Mouse (Mus musculus): ENCODE measurements at regions not wholly inside any gene's neighbourhood (a gene's known extent, or its start where the extent isn't known, plus 50 kb on each side); places are given as distances from the start of the nearest gene placed in this dataset.

DNA sequence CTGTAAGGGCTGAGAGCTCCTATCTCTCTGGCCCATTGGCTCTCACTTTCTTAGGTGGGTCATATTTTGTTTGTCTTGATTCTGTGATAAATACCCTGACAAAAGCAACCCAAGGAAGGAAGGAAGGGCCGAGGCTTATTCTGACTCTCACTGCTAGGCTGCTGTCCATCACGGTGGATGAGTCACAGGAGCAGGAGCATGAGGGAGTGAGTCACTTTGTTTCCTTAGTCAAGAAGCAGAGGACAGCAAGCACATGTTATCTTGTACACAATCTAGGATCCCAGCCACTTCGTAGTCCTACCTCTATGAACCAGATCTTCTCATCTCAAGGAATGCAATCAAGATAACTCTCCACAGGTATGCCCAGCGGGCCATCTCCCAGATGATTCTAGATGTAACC lies 69.9 kb downstream of the Atp6v1g3 start:
- 83% methylated on average over 4 of the region's 4 CpGs for WGBS

DNA sequence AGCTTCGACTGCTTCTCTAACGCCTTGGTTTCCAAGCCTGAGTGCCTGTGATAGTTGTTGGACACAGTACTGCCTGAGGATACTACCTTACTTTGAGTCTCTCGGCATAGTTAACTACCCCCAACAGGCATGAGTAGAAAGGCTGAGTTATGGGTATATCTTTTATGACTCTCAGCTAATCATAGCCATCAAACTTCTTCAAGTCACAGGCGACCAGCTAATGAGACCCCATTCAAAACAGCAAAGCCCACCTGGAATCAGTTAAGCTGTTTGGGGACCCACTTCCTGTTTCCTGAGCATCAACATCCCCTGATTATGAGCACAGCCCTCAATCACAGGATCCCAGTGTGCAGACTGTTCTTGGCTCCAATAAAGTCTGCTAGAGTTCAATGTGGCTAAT lies 71.4 kb downstream of the Atp6v1g3 start:
- Histone ChIP-seq H3K9ac (replicated peaks; ENCODE audit: low read length) (no peak overlapping the region), H3K27ac (replicated peaks; ENCODE audit: low read depth, low read length) (no peak overlapping the region), H3K4me2 (ENCODE audit: low read depth, low read length) (no peak overlapping the region), H3K9me3 (replicated peaks; ENCODE audit: control insufficient read depth, low read length) (no peaks in the 10 kb centered on the region), H3K27me3 (ENCODE audit: control insufficient read depth, insufficient read depth, low read length) (no peaks in the 10 kb centered on the region), H3K36me3 (replicated peaks; ENCODE audit: control insufficient read depth, insufficient read depth, low read depth, low read length) (no peaks in the 10 kb centered on the region), H3K4me3 (ENCODE audit: low read depth, low read length) (no peak overlapping the region), H3K4me1 (ENCODE audit: control insufficient read depth, insufficient read depth, low read length) (no peaks in the 10 kb centered on the region)
- DNase-seq (ENCODE audit: low spot score) (peak; percentile 66), ATAC-seq (replicated peaks; ENCODE audit: insufficient number of reproducible peaks, low FRiP score, low TSS enrichment, low read depth) (no peak)
- 64% methylated on average over 4 of the region's 4 CpGs for WGBS

More for the DNA sequence above, 69.9 kb downstream of the Atp6v1g3 start:
- H3K4me1 ChIP-seq (ENCODE audit: control insufficient read depth, insufficient read depth, low read length), result no peaks in the 10 kb centered on the region
- no peak for DNase-seq (ENCODE audit: low spot score)
- H3K36me3 ChIP-seq (replicated peaks; ENCODE audit: control insufficient read depth, insufficient read depth, low read depth, low read length), result no peaks in the 10 kb centered on the region
- H3K27ac ChIP-seq (replicated peaks; ENCODE audit: low read depth, low read length), result no peak overlapping the region
- no peaks in the 10 kb centered on the region for H3K27me3 ChIP-seq (ENCODE audit: control insufficient read depth, insufficient read depth, low read length)
- H3K4me2 ChIP-seq (ENCODE audit: low read depth, low read length), result no peak overlapping the region
- H3K4me3 ChIP-seq (ENCODE audit: low read depth, low read length), result no peak overlapping the region
- ATAC-seq (replicated peaks; ENCODE audit: insufficient number of reproducible peaks, low FRiP score, low TSS enrichment, low read depth), result no peak
- no peaks in the 10 kb centered on the region for H3K9me3 ChIP-seq (replicated peaks; ENCODE audit: control insufficient read depth, low read length)
- H3K9ac ChIP-seq (replicated peaks; ENCODE audit: low read length), result no peak overlapping the region

DNA sequence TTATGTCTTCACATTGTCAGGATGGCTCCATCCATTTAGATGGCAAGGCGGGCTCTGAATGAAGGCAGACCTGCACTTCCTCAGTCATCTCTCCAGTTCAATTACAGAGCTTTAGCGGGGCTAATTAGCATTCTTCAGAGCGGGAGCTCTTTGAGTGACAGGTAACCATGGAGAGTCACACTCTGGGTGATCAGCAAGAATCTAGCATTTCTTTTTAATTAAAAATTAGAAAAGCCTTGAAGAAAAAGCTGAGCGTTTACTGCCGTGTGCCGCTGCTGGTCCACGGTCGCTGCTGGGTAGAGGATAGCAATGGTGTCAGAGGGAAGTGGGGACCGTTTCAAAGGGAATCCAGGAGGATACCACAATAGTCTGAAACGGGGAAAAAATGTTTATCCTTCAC lies 72.5 kb downstream of the Atp6v1g3 start:
- H3K27ac ChIP-seq (replicated peaks; ENCODE audit: low read depth, low read length), result no peak overlapping the region
- H3K9ac ChIP-seq (replicated peaks; ENCODE audit: low read length), result no peak overlapping the region
- no peaks in the 10 kb centered on the region for H3K27me3 ChIP-seq (ENCODE audit: control insufficient read depth, insufficient read depth, low read length)
- WGBS, result 28% methylated on average over 10 of the region's 10 CpGs
- H3K4me2 ChIP-seq (ENCODE audit: low read depth, low read length), result no peak overlapping the region; the same call in 1 of the 2 replicates
- H3K4me3 ChIP-seq (ENCODE audit: low read depth, low read length), result no peak overlapping the region
- no peaks in the 10 kb centered on the region for H3K4me1 ChIP-seq (ENCODE audit: control insufficient read depth, insufficient read depth, low read length)
- no peaks in the 10 kb centered on the region for H3K36me3 ChIP-seq (replicated peaks; ENCODE audit: control insufficient read depth, insufficient read depth, low read depth, low read length)
- ATAC-seq (replicated peaks; ENCODE audit: insufficient number of reproducible peaks, low FRiP score, low TSS enrichment, low read depth) (peak; percentile 44; the same call in 1 of the 2 replicates), DNase-seq (ENCODE audit: low spot score) (peak; percentile 21)
- H3K9me3 ChIP-seq (replicated peaks; ENCODE audit: control insufficient read depth, low read length), result no peaks in the 10 kb centered on the region

DNA sequence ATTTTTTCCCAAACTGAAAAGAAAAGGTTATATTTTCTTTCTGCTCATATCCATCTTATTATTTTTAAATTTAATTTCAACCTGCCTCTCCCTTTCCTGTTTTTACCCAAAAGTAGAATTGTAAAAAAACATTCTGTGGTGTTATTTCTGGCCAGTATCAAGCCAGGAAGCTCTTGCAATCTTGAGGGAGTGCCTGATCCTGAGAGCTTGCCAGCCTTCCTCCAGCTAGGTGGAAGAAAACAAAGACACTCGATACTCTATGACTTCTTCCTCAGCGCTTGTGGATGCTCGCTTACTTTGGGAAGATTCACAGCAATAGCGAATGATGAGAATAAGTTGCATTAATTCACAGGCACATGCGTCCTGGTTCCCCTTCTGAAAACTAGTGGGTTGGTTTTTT lies 73.4 kb downstream of the Atp6v1g3 start:
- DNase-seq (ENCODE audit: low spot score) (no peak), ATAC-seq (replicated peaks; ENCODE audit: insufficient number of reproducible peaks, low FRiP score, low TSS enrichment, low read depth) (no peak)
- Histone ChIP-seq H3K4me2 (ENCODE audit: low read depth, low read length) (no peak overlapping the region), H3K4me3 (ENCODE audit: low read depth, low read length) (no peak overlapping the region), H3K4me1 (ENCODE audit: control insufficient read depth, insufficient read depth, low read length) (no peaks in the 10 kb centered on the region), H3K9ac (replicated peaks; ENCODE audit: low read length) (no peak overlapping the region), H3K9me3 (replicated peaks; ENCODE audit: control insufficient read depth, low read length) (no peaks in the 10 kb centered on the region), H3K36me3 (replicated peaks; ENCODE audit: control insufficient read depth, insufficient read depth, low read depth, low read length) (no peaks in the 10 kb centered on the region), H3K27me3 (ENCODE audit: control insufficient read depth, insufficient read depth, low read length) (no peaks in the 10 kb centered on the region), H3K27ac (replicated peaks; ENCODE audit: low read depth, low read length) (no peak overlapping the region)
- 70% methylated on average over 5 of the region's 5 CpGs for WGBS

DNA sequence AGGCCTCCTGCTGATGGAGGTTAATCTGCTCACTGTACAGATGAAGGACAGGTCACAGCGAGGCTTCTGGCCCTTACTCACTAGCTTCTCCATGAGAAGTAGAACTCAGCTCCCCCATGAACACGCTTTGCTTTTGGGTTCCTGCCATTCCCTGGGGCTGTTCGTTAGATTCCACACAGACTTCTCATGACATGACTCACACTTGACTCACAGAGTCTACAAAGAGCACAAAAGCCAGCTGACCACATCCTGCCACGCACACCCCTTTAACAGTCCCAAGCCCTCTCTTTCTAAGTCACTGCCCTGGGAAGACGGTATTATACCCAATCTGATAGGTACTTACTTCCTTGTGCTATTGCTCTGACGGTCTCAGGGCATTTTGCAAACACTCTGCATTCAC lies 74.9 kb downstream of the Atp6v1g3 start:
- no peak overlapping the region for H3K4me2 ChIP-seq (ENCODE audit: low read depth, low read length)
- H3K9ac ChIP-seq (replicated peaks; ENCODE audit: low read length), result no peak overlapping the region
- DNase-seq (ENCODE audit: low spot score) (no peak), ATAC-seq (replicated peaks; ENCODE audit: insufficient number of reproducible peaks, low FRiP score, low TSS enrichment, low read depth) (no peak)
- H3K9me3 ChIP-seq (replicated peaks; ENCODE audit: control insufficient read depth, low read length), result no peaks in the 10 kb centered on the region
- no peaks in the 10 kb centered on the region for H3K36me3 ChIP-seq (replicated peaks; ENCODE audit: control insufficient read depth, insufficient read depth, low read depth, low read length)
- 65% methylated on average over 6 of the region's 6 CpGs for WGBS
- no peak overlapping the region for H3K27ac ChIP-seq (replicated peaks; ENCODE audit: low read depth, low read length)
- no peak overlapping the region for H3K4me3 ChIP-seq (ENCODE audit: low read depth, low read length)
- H3K4me1 ChIP-seq (ENCODE audit: control insufficient read depth, insufficient read depth, low read length), result no peaks in the 10 kb centered on the region
- H3K27me3 ChIP-seq (ENCODE audit: control insufficient read depth, insufficient read depth, low read length), result no peaks in the 10 kb centered on the region

DNA sequence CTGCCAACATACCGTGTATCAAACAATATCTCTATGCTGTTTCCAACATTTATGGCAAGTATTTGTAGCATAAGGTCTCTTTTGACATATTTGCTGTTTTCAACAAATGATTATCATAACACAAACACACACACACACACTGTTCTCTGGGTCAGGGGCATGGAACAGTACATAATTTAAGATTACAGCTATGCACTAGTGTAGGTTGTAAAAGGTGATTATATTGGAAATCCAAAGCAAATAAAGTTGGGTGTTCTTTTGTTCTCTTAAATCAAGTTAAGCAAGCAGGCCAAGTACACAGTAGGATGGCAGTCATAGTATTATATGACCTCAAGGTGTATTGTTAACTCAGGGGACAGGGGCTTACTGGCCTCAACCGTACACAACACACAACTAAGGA lies 75.6 kb downstream of the Atp6v1g3 start:
- ATAC-seq (replicated peaks; ENCODE audit: insufficient number of reproducible peaks, low FRiP score, low TSS enrichment, low read depth), result no peak
- Histone ChIP-seq H3K9me3 (replicated peaks; ENCODE audit: control insufficient read depth, low read length) (no peaks in the 10 kb centered on the region), H3K27ac (replicated peaks; ENCODE audit: low read depth, low read length) (no peak overlapping the region), H3K27me3 (ENCODE audit: control insufficient read depth, insufficient read depth, low read length) (no peaks in the 10 kb centered on the region), H3K4me2 (ENCODE audit: low read depth, low read length) (no peak overlapping the region), H3K9ac (replicated peaks; ENCODE audit: low read length) (no peak overlapping the region), H3K4me1 (ENCODE audit: control insufficient read depth, insufficient read depth, low read length) (no peaks in the 10 kb centered on the region), H3K4me3 (ENCODE audit: low read depth, low read length) (no peak overlapping the region), H3K36me3 (replicated peaks; ENCODE audit: control insufficient read depth, insufficient read depth, low read depth, low read length) (no peaks in the 10 kb centered on the region)
- WGBS, result 87% methylated on average over 2 of the region's 2 CpGs
- no peak for DNase-seq (ENCODE audit: low spot score)

DNA sequence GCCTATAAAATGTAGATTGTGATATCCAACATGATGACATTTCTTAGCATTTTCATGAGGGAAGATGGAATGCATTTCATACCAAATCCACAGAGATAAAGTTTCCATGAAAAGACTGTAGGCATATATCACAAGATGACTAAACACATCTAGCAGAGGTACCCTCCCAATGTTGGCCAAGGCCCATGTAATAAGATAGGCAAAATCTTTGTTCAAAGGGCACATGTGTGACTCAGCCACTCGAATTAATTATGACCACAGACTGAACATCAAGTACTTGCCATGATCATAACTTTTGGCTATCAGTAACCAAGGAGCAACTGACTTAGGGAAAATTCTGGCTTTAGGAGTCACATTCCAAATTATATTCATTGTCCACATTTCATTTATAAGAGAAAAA lies 82.9 kb downstream of the Atp6v1g3 start:
- no peak overlapping the region for H3K9ac ChIP-seq (replicated peaks; ENCODE audit: low read length)
- H3K36me3 ChIP-seq (replicated peaks; ENCODE audit: control insufficient read depth, insufficient read depth, low read depth, low read length), result no peaks in the 10 kb centered on the region
- H3K4me1 ChIP-seq (ENCODE audit: control insufficient read depth, insufficient read depth, low read length), result no peaks in the 10 kb centered on the region
- no peaks in the 10 kb centered on the region for H3K27me3 ChIP-seq (ENCODE audit: control insufficient read depth, insufficient read depth, low read length)
- 70% methylated on average over 1 of the region's 1 CpGs for WGBS
- no peaks in the 10 kb centered on the region for H3K9me3 ChIP-seq (replicated peaks; ENCODE audit: control insufficient read depth, low read length)
- no peak overlapping the region for H3K4me2 ChIP-seq (ENCODE audit: low read depth, low read length)
- ATAC-seq (replicated peaks; ENCODE audit: insufficient number of reproducible peaks, low FRiP score, low TSS enrichment, low read depth) (no peak), DNase-seq (ENCODE audit: low spot score) (no peak)
- no peak overlapping the region for H3K27ac ChIP-seq (replicated peaks; ENCODE audit: low read depth, low read length)
- no peak overlapping the region for H3K4me3 ChIP-seq (ENCODE audit: low read depth, low read length)

DNA sequence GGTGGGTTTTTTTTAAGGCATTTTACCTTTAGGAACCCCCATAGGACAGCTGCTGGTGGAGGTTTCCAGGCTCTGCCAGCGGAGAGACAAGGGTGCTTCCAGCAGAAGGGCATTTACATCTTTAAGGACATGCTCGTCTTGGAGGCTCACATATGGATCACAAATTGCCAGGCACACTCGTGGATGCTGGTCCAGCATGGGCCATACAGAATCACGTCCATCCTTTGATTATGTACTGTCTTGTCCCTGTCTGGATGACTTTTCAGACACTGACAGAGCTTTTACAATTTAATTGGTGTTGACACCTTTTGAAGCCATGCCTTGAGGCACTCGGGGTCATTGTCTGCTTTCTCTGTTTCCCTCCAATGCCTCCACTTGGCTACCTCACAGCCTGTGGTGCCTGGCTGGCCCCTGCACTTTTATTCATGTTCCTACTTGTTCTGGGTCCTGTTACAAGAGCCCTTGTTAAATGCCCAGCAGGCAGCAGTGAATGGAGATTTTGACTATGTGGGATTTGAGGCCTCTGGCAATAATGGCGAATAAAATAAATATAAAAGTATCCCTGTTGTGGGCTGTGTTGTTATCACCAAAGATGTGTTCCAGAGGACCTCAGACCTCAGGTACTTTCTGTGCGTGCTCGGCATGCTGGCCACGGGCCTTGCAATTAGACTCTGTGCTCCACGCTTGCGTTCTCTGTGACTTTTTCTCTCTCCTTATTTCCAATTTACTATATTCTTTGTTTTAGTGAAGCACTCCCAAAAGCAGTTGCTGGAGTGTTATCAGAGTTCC lies 89.3 kb downstream of the Atp6v1g3 start:
- H3K4me1 ChIP-seq (ENCODE audit: control insufficient read depth, insufficient read depth, low read length), result no peaks in the 10 kb centered on the region
- no peak overlapping the region for H3K27ac ChIP-seq (replicated peaks; ENCODE audit: low read depth, low read length)
- no peaks in the 10 kb centered on the region for H3K36me3 ChIP-seq (replicated peaks; ENCODE audit: control insufficient read depth, insufficient read depth, low read depth, low read length)
- H3K4me3 ChIP-seq (ENCODE audit: low read depth, low read length), result no peak overlapping the region
- WGBS, result 61% methylated on average over 11 of the region's 11 CpGs
- H3K27me3 ChIP-seq (ENCODE audit: control insufficient read depth, insufficient read depth, low read length), result no peaks in the 10 kb centered on the region
- ATAC-seq (replicated peaks; ENCODE audit: insufficient number of reproducible peaks, low FRiP score, low TSS enrichment, low read depth), result no peak
- no peaks in the 10 kb centered on the region for H3K9me3 ChIP-seq (replicated peaks; ENCODE audit: control insufficient read depth, low read length)
- DNase-seq (ENCODE audit: low spot score), result no peak
- no peak overlapping the region for H3K4me2 ChIP-seq (ENCODE audit: low read depth, low read length)
- no peak overlapping the region for H3K9ac ChIP-seq (replicated peaks; ENCODE audit: low read length)
